Mouse (Mus musculus): Measurements from ENCODE around the gene Tnfaip6. TPM values are rescaled to one million over a fixed set of nuclear protein-coding genes. Genes with fewer than 3 reads are reported as not detected.

Tnfaip6 gene
- polyA plus RNA-seq, 1 experiment from 2014 or later = 71.7 TPM

GRCm38 (mm10) chr2:52031491-52031890 lies 6.3 kb upstream of the Tnfaip6 start:
- Histone ChIP-seq H3K36me3 (no peaks in the 10 kb centered on the region), H3K4me1 (no peaks in the 10 kb centered on the region), H3K4me2 (replicated peaks) (no peak overlapping the region), H3K27ac (no peak overlapping the region), H3K27me3 (no peaks in the 10 kb centered on the region), H3K4me3 (no peak overlapping the region), H3K9me3 (peaks cover 3% of the 10 kb centered on the region; the same call in 1 of the 2 replicates), H3K9ac (no peak overlapping the region)
- WGBS = 86% methylated on average over 4 of the region's 4 CpGs
- ATAC-seq (ENCODE audit: insufficient number of reproducible peaks, insufficient read depth, low FRiP score, low TSS enrichment) = no peak

GRCm38 (mm10) chr2:52034601-52035000 lies 3.2 kb upstream of the Tnfaip6 start:
- Histone ChIP-seq H3K4me1 (peaks cover 11% of the 10 kb centered on the region; the same call in 1 of the 2 replicates), H3K27me3 (no peaks in the 10 kb centered on the region), H3K9me3 (no peaks in the 10 kb centered on the region), H3K36me3 (no peaks in the 10 kb centered on the region), H3K4me2 (replicated peaks) (no peak overlapping the region), H3K27ac (no peak overlapping the region), H3K4me3 (no peak overlapping the region), H3K9ac (no peak overlapping the region)
- no peak for ATAC-seq (ENCODE audit: insufficient number of reproducible peaks, insufficient read depth, low FRiP score, low TSS enrichment)
- 90% methylated on average over 4 of the region's 4 CpGs for WGBS

GRCm38 (mm10) chr2:52035144-52035543 lies 2.7 kb upstream of the Tnfaip6 start:
- WGBS = 73% methylated on average over 4 of the region's 4 CpGs
- no peaks in the 10 kb centered on the region for H3K36me3 ChIP-seq

GRCm38 (mm10) chr2:52036929-52037595 lies 747 bp upstream of the Tnfaip6 start:
- no peaks in the 10 kb centered on the region for H3K36me3 ChIP-seq
- peak overlapping the region; percentile 47 for H3K4me3 ChIP-seq
- peaks cover 14% of the 10 kb centered on the region; the same call in 1 of the 2 replicates for H3K4me1 ChIP-seq
- peak overlapping the region; percentile 53 for H3K4me2 ChIP-seq (replicated peaks)
- H3K27me3 ChIP-seq = no peaks in the 10 kb centered on the region
- ATAC-seq (ENCODE audit: insufficient number of reproducible peaks, insufficient read depth, low FRiP score, low TSS enrichment) = peak; percentile 36; the same call in 1 of the 2 replicates
- no peak overlapping the region for H3K27ac ChIP-seq
- H3K9me3 ChIP-seq = no peaks in the 10 kb centered on the region
- 32% methylated on average over 10 of the region's 11 CpGs for WGBS
- no peak overlapping the region for H3K9ac ChIP-seq

More at GRCm38 (mm10) chr2:52035144-52035543, 2.7 kb upstream of the Tnfaip6 start:
- Histone ChIP-seq H3K9ac (no peak overlapping the region), H3K9me3 (no peaks in the 10 kb centered on the region), H3K27ac (no peak overlapping the region), H3K4me3 (no peak overlapping the region), H3K4me2 (replicated peaks) (no peak overlapping the region), H3K4me1 (peaks cover 14% of the 10 kb centered on the region; the same call in 1 of the 2 replicates), H3K27me3 (no peaks in the 10 kb centered on the region)
- no peak for ATAC-seq (ENCODE audit: insufficient number of reproducible peaks, insufficient read depth, low FRiP score, low TSS enrichment)

- Histone ChIP-seq H3K36me3 (0 out of 2 replicates have a peak, but pooled peaks cover under 1% of the 10 kb centered on the region), H3K9ac (peak overlapping the region; percentile 59), H3K9me3 (no peaks in the 10 kb centered on the region), H3K4me2 (replicated peaks) (peak overlapping the region; percentile 53), H3K4me1 (peaks cover 14% of the 10 kb centered on the region; the same call in 1 of the 2 replicates), H3K4me3 (peak overlapping the region; percentile 47), H3K27ac (peak overlapping the region; percentile 86), H3K27me3 (no peaks in the 10 kb centered on the region)
- no peak for ATAC-seq (ENCODE audit: insufficient number of reproducible peaks, insufficient read depth, low FRiP score, low TSS enrichment)
- 17% methylated on average over 5 of the region's 5 CpGs for WGBS
Observed at GRCm38 (mm10) chr2:52038558-52038957, 749 bp downstream of the Tnfaip6 start.

GRCm38 (mm10) chr2:52039083-52039801 lies 1.4 kb downstream of the Tnfaip6 start:
- H3K36me3 ChIP-seq = peaks cover 8% of the 10 kb centered on the region
- H3K9me3 ChIP-seq = no peaks in the 10 kb centered on the region
- peak overlapping the region; percentile 86 for H3K27ac ChIP-seq
- WGBS = 14% methylated on average over 8 of the region's 8 CpGs
- peak overlapping the region; percentile 53 for H3K4me2 ChIP-seq (replicated peaks)
- peak overlapping the region; percentile 47 for H3K4me3 ChIP-seq
- peak; percentile 71; the same call in 1 of the 2 replicates for ATAC-seq (ENCODE audit: insufficient number of reproducible peaks, insufficient read depth, low FRiP score, low TSS enrichment)
- peak overlapping the region; percentile 59 for H3K9ac ChIP-seq
- H3K4me1 ChIP-seq = peaks cover 14% of the 10 kb centered on the region; the same call in 1 of the 2 replicates
- no peaks in the 10 kb centered on the region for H3K27me3 ChIP-seq

GRCm38 (mm10) chr2:52042132-52042531 lies 4.3 kb downstream of the Tnfaip6 start:
- Histone ChIP-seq H3K4me2 (replicated peaks) (no peak overlapping the region), H3K9ac (no peak overlapping the region), H3K9me3 (no peaks in the 10 kb centered on the region), H3K4me1 (peaks cover 10% of the 10 kb centered on the region; the same call in 1 of the 2 replicates), H3K27me3 (no peaks in the 10 kb centered on the region), H3K36me3 (peaks cover 27% of the 10 kb centered on the region), H3K27ac (no peak overlapping the region), H3K4me3 (no peak overlapping the region)
- ATAC-seq (ENCODE audit: insufficient number of reproducible peaks, insufficient read depth, low FRiP score, low TSS enrichment) = no peak
- 73% methylated on average over 3 of the region's 3 CpGs for WGBS

- Histone ChIP-seq H3K4me2 (replicated peaks) (no peak overlapping the region), H3K4me3 (no peak overlapping the region), H3K27ac (no peak overlapping the region), H3K4me1 (0 out of 2 replicates have a peak, but pooled peaks cover 6% of the 10 kb centered on the region), H3K9ac (no peak overlapping the region), H3K36me3 (peaks cover 32% of the 10 kb centered on the region), H3K27me3 (no peaks in the 10 kb centered on the region), H3K9me3 (no peaks in the 10 kb centered on the region)
- WGBS = 81% methylated on average over 5 of the region's 5 CpGs
- no peak for ATAC-seq (ENCODE audit: insufficient number of reproducible peaks, insufficient read depth, low FRiP score, low TSS enrichment)
Observed at GRCm38 (mm10) chr2:52042714-52043113, 4.9 kb downstream of the Tnfaip6 start.

- H3K4me3 ChIP-seq = no peak overlapping the region
- no peak overlapping the region for H3K27ac ChIP-seq
- no peak for ATAC-seq (ENCODE audit: insufficient number of reproducible peaks, insufficient read depth, low FRiP score, low TSS enrichment)
- 0 out of 2 replicates have a peak, but pooled peaks cover 6% of the 10 kb centered on the region for H3K4me1 ChIP-seq
- H3K4me2 ChIP-seq (replicated peaks) = no peak overlapping the region
- H3K9ac ChIP-seq = no peak overlapping the region
- H3K36me3 ChIP-seq = peaks cover 39% of the 10 kb centered on the region
- H3K9me3 ChIP-seq = no peaks in the 10 kb centered on the region
- H3K27me3 ChIP-seq = no peaks in the 10 kb centered on the region
- WGBS = 91% methylated on average over 11 of the region's 11 CpGs
Observed at GRCm38 (mm10) chr2:52043485-52043884, 5.7 kb downstream of the Tnfaip6 start.

- Histone ChIP-seq H3K27ac (no peak overlapping the region), H3K9me3 (no peaks in the 10 kb centered on the region), H3K9ac (no peak overlapping the region), H3K36me3 (peaks cover 56% of the 10 kb centered on the region), H3K27me3 (no peaks in the 10 kb centered on the region), H3K4me2 (replicated peaks) (no peak overlapping the region), H3K4me3 (no peak overlapping the region), H3K4me1 (no peaks in the 10 kb centered on the region)
- WGBS = 86% methylated on average over 5 of the region's 5 CpGs
- no peak for ATAC-seq (ENCODE audit: insufficient number of reproducible peaks, insufficient read depth, low FRiP score, low TSS enrichment)
Observed at GRCm38 (mm10) chr2:52046032-52046431, 8.2 kb downstream of the Tnfaip6 start.

GRCm38 (mm10) chr2:52050823-52051222 lies 13.0 kb downstream of the Tnfaip6 start:
- H3K4me2 ChIP-seq (replicated peaks) = no peak overlapping the region
- no peaks in the 10 kb centered on the region for H3K9me3 ChIP-seq
- H3K27me3 ChIP-seq = no peaks in the 10 kb centered on the region
- H3K4me3 ChIP-seq = no peak overlapping the region
- H3K27ac ChIP-seq = no peak overlapping the region
- H3K9ac ChIP-seq = no peak overlapping the region
- no peak for ATAC-seq (ENCODE audit: insufficient number of reproducible peaks, insufficient read depth, low FRiP score, low TSS enrichment)
- WGBS = 96% methylated on average over 11 of the region's 11 CpGs
- no peaks in the 10 kb centered on the region for H3K4me1 ChIP-seq
- peaks cover 74% of the 10 kb centered on the region for H3K36me3 ChIP-seq

- no peak overlapping the region for H3K4me2 ChIP-seq (replicated peaks)
- H3K4me3 ChIP-seq = no peak overlapping the region
- WGBS = 82% methylated on average over 4 of the region's 4 CpGs
- ATAC-seq (ENCODE audit: insufficient number of reproducible peaks, insufficient read depth, low FRiP score, low TSS enrichment) = no peak
- H3K9me3 ChIP-seq = no peaks in the 10 kb centered on the region
- H3K27me3 ChIP-seq = no peaks in the 10 kb centered on the region
- no peak overlapping the region for H3K9ac ChIP-seq
- no peak overlapping the region for H3K27ac ChIP-seq
- H3K36me3 ChIP-seq = peaks cover 59% of the 10 kb centered on the region
- H3K4me1 ChIP-seq = no peaks in the 10 kb centered on the region
Observed at GRCm38 (mm10) chr2:52052335-52052734, 14.5 kb downstream of the Tnfaip6 start.
